Mouse (Mus musculus) hindbrain, embryonic 14.5 days (tissue): ENCODE measurements around the gene Slc25a24. TPM values are rescaled to one million over a fixed set of nuclear protein-coding genes. Genes with fewer than 3 reads are reported as not detected.
A peak's percentile ranks its signal among the peaks of the same experiment; 100 is the strongest.

Experiments
- ATAC-seq: fragments of 200-750 bp; cut with Nextera tagmentation; 2 replicates; pipeline ENCODE4 v1.8.0; 2017; ENCODE audit warnings: moderate number of reproducible peaks, mild to moderate bottlenecking, moderate TSS enrichment, moderate library complexity; ENCODE audit not compliant: low FRiP score
- DNase-seq: peaks from one replicate; pipeline ENCODE4 v3.0.0-alpha.2; 2015; ENCODE audit warnings: low spot score
- H3K27ac ChIP-seq: fragments of 300-500 bp; sonication (generic); 2 replicates; pipeline ENCODE4 v1.5.1; 2014; ENCODE audit warnings: mild to moderate bottlenecking, moderate library complexity
- H3K27me3 ChIP-seq: fragments of 300-500 bp; sonication (generic); 2 replicates; pipeline ENCODE4 v1.6.1; 2014; ENCODE audit warnings: mild to moderate bottlenecking, low read length, mixed read lengths; ENCODE audit not compliant: control insufficient read depth, insufficient read depth
- H3K36me3 ChIP-seq: fragments of 300-500 bp; sonication (generic); replicated peaks from 2 replicates; pipeline ENCODE4 v1.6.1; 2014; ENCODE audit not compliant: control insufficient read depth, insufficient read depth
- H3K4me1 ChIP-seq: fragments of 300-500 bp; sonication (generic); replicated peaks from 2 replicates; pipeline ENCODE4 v1.6.1; 2014; ENCODE audit warnings: antibody characterized with exemption, low read length, mixed read lengths; ENCODE audit not compliant: control insufficient read depth, insufficient read depth
- H3K4me2 ChIP-seq: fragments of 300-500 bp; sonication (generic); replicated peaks from 2 replicates; pipeline ENCODE4 v1.6.1; 2014; ENCODE audit warnings: mild to moderate bottlenecking, moderate library complexity
- H3K4me3 ChIP-seq: fragments of 300-500 bp; sonication (generic); replicated peaks from 2 replicates; pipeline ENCODE4 v1.5.1; 2014; ENCODE audit warnings: mild to moderate bottlenecking, low read length
- H3K9ac ChIP-seq: fragments of 300-500 bp; sonication (generic); 2 replicates; pipeline ENCODE4 v1.6.1; 2014
- H3K9me3 ChIP-seq: fragments of 300-500 bp; sonication (generic); 2 replicates; pipeline ENCODE4 v1.6.1; 2016; ENCODE audit warnings: low read length; ENCODE audit not compliant: control insufficient read depth
- WGBS: fragments of 180-500 bp; shearing (Covaris S2); extraction: QIAGEN DNeasy Blood & Tissue Kit; methylation state at CpG from one replicate; pipeline ENCODE4 v1.1.7; 2014; 5-methylcytosine and 5-hydroxymethylcytosine counted together
- polyA plus RNA-seq: library from polyadenylated mRNA; unstranded; fragments of >200 nt; fragmentation: Nextera tagmentation; extraction: Ambion mirVana; gene quantifications from 2 replicates; pipeline ENCODE4 v1.2.1, GENCODE M21; 2014

Slc25a24 gene
- 5.1 and 5.8 TPM in 2 replicates for polyA plus RNA-seq

DNA sequence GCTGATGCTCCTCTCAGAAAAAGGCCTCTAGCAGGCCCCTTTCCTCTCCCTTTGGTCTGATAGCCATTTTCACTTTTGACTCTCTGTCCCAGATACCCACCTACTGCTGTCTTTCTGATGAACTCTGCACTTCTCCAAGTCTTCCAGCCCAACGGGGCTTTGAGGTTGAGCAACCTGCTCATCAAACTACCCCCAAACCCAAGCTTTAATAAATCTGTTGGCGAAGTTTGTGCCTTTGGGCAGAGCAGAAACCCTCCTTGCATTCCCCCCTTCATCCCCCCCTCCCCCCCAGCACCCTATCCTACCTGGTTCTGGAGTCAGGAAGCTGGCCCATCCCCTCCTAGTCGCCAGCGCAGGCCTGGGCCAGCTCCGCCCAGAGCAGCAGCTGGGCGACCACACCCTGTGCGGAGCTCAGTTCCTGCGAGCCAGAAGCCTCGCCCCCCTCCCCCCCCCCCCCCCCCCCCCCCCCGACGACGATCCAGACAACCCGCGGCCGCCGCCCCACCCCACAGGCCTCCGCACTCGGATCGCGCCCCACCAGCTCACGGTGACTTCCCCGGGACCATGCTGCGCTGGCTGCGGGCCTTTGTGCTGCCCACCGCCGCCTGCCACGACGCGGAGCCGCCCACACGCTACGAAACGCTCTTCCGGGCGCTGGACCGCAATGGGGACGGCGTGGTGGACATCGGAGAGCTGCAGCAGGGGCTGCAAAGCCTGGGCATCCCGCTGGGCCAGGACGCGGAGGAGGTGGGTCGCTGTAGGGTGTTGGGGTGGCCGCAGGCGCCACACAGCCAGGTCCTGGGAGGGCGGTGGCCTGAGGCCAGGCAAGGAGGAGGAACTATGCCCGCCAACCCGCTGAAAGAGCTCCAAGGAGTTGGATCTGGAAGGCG, at the start of gene Slc25a24:
Slc25a24 (plus strand) TSS at position 509 of the 890 bp plus-strand sequence.
- WGBS = 1% methylated on average over 40 of the region's 49 CpGs
- Histone ChIP-seq H3K4me1 (peaks cover 14% of the 10 kb centered on the region), H3K9ac (peak within 1 kb of the TSS; percentile 91), H3K27me3 (no peaks in the 10 kb centered on the region), H3K4me3 (peak within 1 kb of the TSS; percentile 59), H3K4me2 (peak within 1 kb of the TSS; percentile 69), H3K27ac (peak within 1 kb of the TSS; percentile 56; the same call in 1 of the 2 replicates), H3K9me3 (no peaks in the 10 kb centered on the region), H3K36me3 (no peaks in the 10 kb centered on the region)
- ATAC-seq (peak; percentile 82), DNase-seq (peak; percentile 56)

DNA sequence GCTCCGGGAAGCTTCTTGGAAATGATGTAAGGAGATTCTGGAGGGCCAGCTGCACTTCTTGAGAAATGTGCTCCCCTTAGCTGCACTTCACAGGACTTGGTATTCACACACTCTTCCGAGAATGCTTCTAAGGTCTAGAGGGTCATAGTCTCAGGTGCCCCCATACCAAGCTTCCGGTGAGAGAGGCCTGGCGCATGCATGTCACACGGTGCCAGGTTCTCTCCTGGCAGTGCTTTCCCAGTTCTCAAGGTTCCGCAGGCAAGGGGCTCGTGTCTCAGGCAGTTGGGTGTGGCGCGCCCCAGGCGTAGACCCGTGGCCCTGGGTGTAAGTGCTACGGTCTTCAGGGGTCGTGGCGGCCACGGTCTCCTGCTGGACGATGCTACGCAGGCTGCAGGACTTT, 42.8 kb upstream of the Slc25a24 start, which contains the start of gene Slc25a54:
Slc25a54 (plus strand) TSS at position 301 of the 400 bp plus-strand sequence.
- no peaks in the 10 kb centered on the region for H3K9me3 ChIP-seq
- H3K27ac ChIP-seq = no peak within 1 kb of the TSS
- no peak within 1 kb of the TSS for H3K4me3 ChIP-seq
- H3K36me3 ChIP-seq = no peaks in the 10 kb centered on the region
- ATAC-seq (no peak), DNase-seq (no peak)
- no peak within 1 kb of the TSS for H3K4me2 ChIP-seq
- H3K9ac ChIP-seq = no peak within 1 kb of the TSS
- no peaks in the 10 kb centered on the region for H3K4me1 ChIP-seq
- WGBS = 96% methylated on average over 17 of the region's 17 CpGs
- no peaks in the 10 kb centered on the region for H3K27me3 ChIP-seq

DNA sequence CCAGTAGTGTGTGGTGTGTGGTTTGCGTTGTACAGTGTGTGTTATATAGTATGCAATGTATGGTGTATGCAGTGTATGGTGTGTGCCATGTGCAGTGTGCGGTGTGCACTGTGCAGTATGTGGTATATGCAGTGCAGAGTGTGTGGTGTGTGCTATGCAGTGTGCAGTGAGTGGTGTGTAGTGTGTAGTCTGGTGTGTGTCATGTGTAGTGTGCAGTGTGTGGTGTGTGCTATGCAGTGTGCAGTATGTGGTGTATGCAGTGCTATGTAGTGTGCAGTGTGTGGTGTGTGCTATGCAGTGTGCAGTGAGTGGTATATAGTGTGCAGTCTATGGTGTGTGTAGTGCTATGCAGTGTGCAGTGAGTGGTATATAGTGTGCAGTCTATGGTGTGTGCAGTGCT, 38.5 kb upstream of the Slc25a24 start:
- no peaks in the 10 kb centered on the region for H3K27me3 ChIP-seq
- H3K4me2 ChIP-seq = no peak overlapping the region
- DNase-seq (no peak), ATAC-seq (no peak)
- H3K9ac ChIP-seq = no peak overlapping the region
- no peaks in the 10 kb centered on the region for H3K9me3 ChIP-seq
- H3K4me1 ChIP-seq = no peaks in the 10 kb centered on the region
- no peak overlapping the region for H3K27ac ChIP-seq
- no peak overlapping the region for H3K4me3 ChIP-seq
- 97% methylated on average over 2 of the region's 2 CpGs for WGBS
- no peaks in the 10 kb centered on the region for H3K36me3 ChIP-seq

- Histone ChIP-seq H3K9ac (no peak overlapping the region), H3K27ac (no peak overlapping the region), H3K36me3 (no peaks in the 10 kb centered on the region), H3K27me3 (no peaks in the 10 kb centered on the region), H3K4me2 (no peak overlapping the region), H3K4me3 (no peak overlapping the region), H3K4me1 (no peaks in the 10 kb centered on the region), H3K9me3 (no peaks in the 10 kb centered on the region)
- ATAC-seq = no peak
- DNase-seq = no peak
- WGBS = 10% methylated on average over 2 of the region's 2 CpGs
Measured at GRCm38 (mm10) chr3:109088460-109088859, 34.5 kb upstream of the Slc25a24 start.

DNA sequence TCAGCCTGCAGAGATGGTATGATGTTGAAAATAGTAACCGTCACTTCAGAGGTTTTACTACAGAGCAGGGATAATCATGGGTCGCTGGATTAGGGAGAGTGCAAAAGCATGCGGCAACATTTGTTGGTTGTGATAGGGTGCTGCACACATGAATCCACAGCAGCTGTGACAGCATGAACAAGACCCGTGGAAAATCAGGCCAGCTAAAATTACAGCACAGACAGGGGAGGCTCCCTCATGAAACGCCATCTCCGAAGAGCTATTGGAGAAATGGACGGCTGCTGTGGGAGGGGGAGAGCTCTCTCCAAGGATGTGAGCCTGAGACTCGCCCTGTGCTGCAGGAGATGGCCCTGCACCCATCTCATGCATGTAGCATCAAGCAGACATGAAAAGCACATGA, 18.2 kb upstream of the Slc25a24 start:
- Histone ChIP-seq H3K9ac (no peak overlapping the region), H3K4me2 (no peak overlapping the region), H3K4me1 (no peaks in the 10 kb centered on the region), H3K4me3 (no peak overlapping the region), H3K27ac (no peak overlapping the region), H3K36me3 (no peaks in the 10 kb centered on the region), H3K9me3 (no peaks in the 10 kb centered on the region), H3K27me3 (no peaks in the 10 kb centered on the region)
- DNase-seq (no peak), ATAC-seq (no peak)
- 68% methylated on average over 8 of the region's 8 CpGs for WGBS

DNA sequence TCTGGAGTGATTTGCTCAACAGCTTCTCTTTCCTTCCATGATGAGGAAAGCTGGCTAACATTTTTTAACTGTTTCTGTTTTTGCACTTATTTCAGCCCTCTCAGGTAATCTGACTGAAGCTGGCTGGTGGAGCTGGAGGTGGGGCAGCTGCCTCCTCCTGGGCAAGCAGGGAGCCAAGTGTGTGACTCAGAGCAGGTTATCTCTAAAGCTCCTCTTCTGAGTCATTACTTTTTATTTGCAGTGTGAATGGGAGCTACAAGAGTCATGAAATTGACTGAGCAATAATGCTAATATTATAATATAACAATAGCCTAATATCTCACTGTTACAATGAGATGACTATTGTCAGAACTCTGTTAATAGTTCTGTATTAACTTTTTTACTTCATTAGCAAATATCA, 5.8 kb upstream of the Slc25a24 start:
- H3K9me3 ChIP-seq = 0 out of 2 replicates have a peak, but pooled peaks cover 3% of the 10 kb centered on the region
- no peak for ATAC-seq
- no peak overlapping the region for H3K27ac ChIP-seq
- no peak for DNase-seq
- no peaks in the 10 kb centered on the region for H3K36me3 ChIP-seq
- peaks cover 4% of the 10 kb centered on the region; the same call in 1 of the 2 replicates for H3K4me1 ChIP-seq
- H3K4me2 ChIP-seq = no peak overlapping the region
- H3K4me3 ChIP-seq = no peak overlapping the region
- H3K27me3 ChIP-seq = no peaks in the 10 kb centered on the region
- H3K9ac ChIP-seq = no peak overlapping the region

DNA sequence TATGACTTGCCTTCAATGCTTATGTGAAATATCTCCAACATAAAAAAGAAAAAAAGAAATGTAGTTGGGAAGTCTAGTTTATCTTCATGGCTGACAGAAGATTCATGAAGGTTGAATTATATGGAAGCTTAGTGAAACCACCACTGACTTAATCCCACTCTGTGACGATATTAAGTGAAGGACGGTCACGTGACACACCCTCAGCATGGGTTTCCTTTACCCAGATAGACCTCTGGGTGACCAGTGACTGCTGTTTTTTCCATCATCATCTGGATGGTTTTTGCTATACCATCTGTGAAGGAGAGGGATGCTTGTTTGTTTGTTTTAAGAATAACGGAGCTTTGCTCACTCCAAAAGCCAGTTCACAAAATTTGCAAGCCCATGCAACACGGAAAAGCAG, 3.4 kb upstream of the Slc25a24 start:
- 90% methylated on average over 5 of the region's 5 CpGs for WGBS
- Histone ChIP-seq H3K27ac (no peak overlapping the region), H3K9ac (no peak overlapping the region), H3K27me3 (no peaks in the 10 kb centered on the region), H3K4me1 (peaks cover 14% of the 10 kb centered on the region), H3K9me3 (no peaks in the 10 kb centered on the region), H3K4me3 (no peak overlapping the region), H3K36me3 (no peaks in the 10 kb centered on the region), H3K4me2 (no peak overlapping the region)
- no peak for DNase-seq
- no peak for ATAC-seq

DNA sequence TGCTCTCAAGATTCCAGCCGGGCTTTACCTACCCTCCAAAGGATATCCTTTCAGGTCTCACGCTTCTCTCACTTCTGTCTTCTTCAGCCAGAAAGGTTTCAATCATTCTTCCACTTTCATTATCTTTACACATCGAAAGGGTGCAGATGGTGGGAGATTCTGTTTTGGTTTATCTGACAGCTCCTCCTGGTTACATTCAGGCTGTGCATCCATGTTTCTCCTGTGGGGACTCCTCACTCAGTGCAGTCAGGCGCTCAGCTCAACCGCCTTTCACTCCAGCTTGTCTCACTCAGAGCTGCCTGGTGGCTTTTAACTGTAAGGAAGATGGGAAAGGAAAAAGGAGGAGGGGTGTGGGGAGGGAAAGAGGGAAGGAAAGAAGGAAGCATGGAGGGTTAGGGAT, 3.0 kb upstream of the Slc25a24 start:
- Histone ChIP-seq H3K4me1 (peaks cover 14% of the 10 kb centered on the region), H3K27me3 (no peaks in the 10 kb centered on the region), H3K36me3 (no peaks in the 10 kb centered on the region), H3K4me2 (no peak overlapping the region), H3K9me3 (no peaks in the 10 kb centered on the region), H3K27ac (no peak overlapping the region), H3K4me3 (no peak overlapping the region), H3K9ac (no peak overlapping the region)
- ATAC-seq (no peak), DNase-seq (no peak)
- WGBS = 74% methylated on average over 5 of the region's 5 CpGs

DNA sequence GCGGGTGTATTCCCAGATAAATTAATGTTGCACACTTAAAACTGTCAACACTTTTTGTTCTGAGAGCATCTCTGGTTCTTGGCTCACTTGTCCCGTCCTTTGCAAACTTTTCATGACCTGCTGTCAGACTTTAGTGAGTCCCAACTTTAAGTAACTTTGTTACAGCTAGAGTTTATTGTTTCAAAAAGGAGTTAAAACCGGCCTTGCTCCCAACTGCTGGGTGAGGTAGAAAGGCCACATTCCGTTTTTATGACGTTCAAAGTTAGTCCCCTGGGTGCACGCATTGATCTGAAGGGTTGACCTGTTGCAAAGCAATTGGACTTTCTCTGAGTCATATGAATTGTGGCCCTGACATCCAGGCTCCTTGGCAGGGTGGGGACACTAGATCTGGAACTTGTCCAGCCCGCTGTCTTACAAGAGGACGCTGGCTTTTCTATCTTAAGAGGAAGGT, 607 bp downstream of the Slc25a24 start:
- no peak for ATAC-seq
- Histone ChIP-seq H3K9ac (peak overlapping the region; percentile 91), H3K27ac (no peak overlapping the region), H3K4me2 (peak overlapping the region; percentile 69), H3K9me3 (no peaks in the 10 kb centered on the region), H3K36me3 (no peaks in the 10 kb centered on the region), H3K4me3 (peak overlapping the region; percentile 59), H3K4me1 (peaks cover 14% of the 10 kb centered on the region), H3K27me3 (no peaks in the 10 kb centered on the region)
- peak; percentile 24 for DNase-seq
- 12% methylated on average over 8 of the region's 8 CpGs for WGBS
